Mouse (Mus musculus) stomach, postnatal 0 days (tissue): Measurements from ENCODE around the gene Rep15. TPM values are rescaled to one million over a fixed set of nuclear protein-coding genes. Genes with fewer than 3 reads are reported as not detected.

Source experiments
- ATAC-seq: fragments of 200-750 bp; cut with Nextera tagmentation; 2 replicates; pipeline ENCODE4 v1.8.0; 2017; ENCODE audit not compliant: low FRiP score, low TSS enrichment
- DNase-seq: peaks from one replicate; pipeline ENCODE4 v3.0.0-alpha.2; 2016; ENCODE audit warnings: low spot score
- H3K27ac ChIP-seq: fragments of 300-500 bp; sonication (generic); replicated peaks from 2 replicates; pipeline ENCODE4 v1.5.1; 2014; ENCODE audit warnings: mild to moderate bottlenecking, control low read depth
- H3K27me3 ChIP-seq: fragments of 300-500 bp; sonication (generic); 2 replicates; pipeline ENCODE4 v1.6.1; 2014; ENCODE audit warnings: low read length; ENCODE audit not compliant: control insufficient read depth, insufficient read depth
- H3K36me3 ChIP-seq: fragments of 300-500 bp; sonication (generic); 2 replicates; pipeline ENCODE4 v1.6.1; 2014; ENCODE audit warnings: low read length, mixed read lengths; ENCODE audit not compliant: control insufficient read depth, insufficient read depth
- H3K4me1 ChIP-seq: fragments of 300-500 bp; sonication (generic); replicated peaks from 2 replicates; pipeline ENCODE4 v1.6.1; 2014; ENCODE audit warnings: antibody characterized with exemption; ENCODE audit not compliant: control insufficient read depth, insufficient read depth
- H3K4me2 ChIP-seq: fragments of 300-500 bp; sonication (generic); replicated peaks from 2 replicates; pipeline ENCODE4 v1.6.1; 2014; ENCODE audit warnings: low read depth, mild to moderate bottlenecking, control low read depth, moderate library complexity
- H3K4me3 ChIP-seq: fragments of 300-500 bp; sonication (generic); 2 replicates; pipeline ENCODE4 v1.5.1; 2014; ENCODE audit warnings: low read depth, low read length, control low read depth
- H3K9ac ChIP-seq: fragments of 300-500 bp; sonication (generic); 2 replicates; pipeline ENCODE4 v1.6.1; 2014; ENCODE audit warnings: mild to moderate bottlenecking, low read length, control low read depth, mixed read lengths
- H3K9me3 ChIP-seq: fragments of 300-500 bp; sonication (generic); 2 replicates; pipeline ENCODE4 v1.6.1; 2016; ENCODE audit warnings: low read length; ENCODE audit not compliant: control insufficient read depth
- CTCF ChIP-seq: IDR thresholded peaks from 2 replicates; pipeline ENCODE4 v1.5.1; 2016; ENCODE audit warnings: antibody characterized with exemption, low read depth, mild to moderate bottlenecking, moderate library complexity
- EP300 ChIP-seq: optimal IDR thresholded peaks from 2 replicates; pipeline ENCODE3; 2016; ENCODE audit warnings: antibody characterized with exemption
- WGBS: fragments of 180-500 bp; shearing (Covaris S2); extraction: QIAGEN DNeasy Blood & Tissue Kit; methylation state at CpG from one replicate; pipeline ENCODE4 v1.1.7; 2014; 5-methylcytosine and 5-hydroxymethylcytosine counted together
- polyA plus RNA-seq: library from polyadenylated mRNA; unstranded; fragments of >200 nt; fragmentation: Nextera tagmentation; extraction: Ambion mirVana; gene quantifications from 2 replicates; pipeline ENCODE4 v1.2.1, GENCODE M21; 2015

The Rep15 gene
- polyA plus RNA-seq, 1 experiment from 2014 or later, result 173 TPM

GRCm38 (mm10) chr6:146998710-146999109 lies 33.7 kb upstream of the Rep15 start:
- Histone ChIP-seq H3K9me3 (no peaks in the 10 kb centered on the region), H3K9ac (no peak overlapping the region), H3K36me3 (peaks cover 18% of the 10 kb centered on the region), H3K27ac (no peak overlapping the region), H3K4me3 (no peak overlapping the region), H3K4me2 (no peak overlapping the region), H3K4me1 (no peaks in the 10 kb centered on the region), H3K27me3 (no peaks in the 10 kb centered on the region)
- ATAC-seq (no peak), DNase-seq (no peak)
- TF ChIP-seq CTCF (no peak), EP300 (no peak)
- 85% methylated on average over 4 of the region's 4 CpGs for WGBS

- no peaks in the 10 kb centered on the region for H3K27me3 ChIP-seq
- peaks cover 18% of the 10 kb centered on the region for H3K36me3 ChIP-seq
- no peak overlapping the region for H3K4me2 ChIP-seq
- no peak overlapping the region for H3K4me3 ChIP-seq
- H3K9ac ChIP-seq, result no peak overlapping the region
- no peak for ATAC-seq
- H3K4me1 ChIP-seq, result no peaks in the 10 kb centered on the region
- 85% methylated on average over 9 of the region's 9 CpGs for WGBS
- H3K9me3 ChIP-seq, result no peaks in the 10 kb centered on the region
- no peak overlapping the region for H3K27ac ChIP-seq
- no peak for DNase-seq
- no peak for TF ChIP-seq CTCF
- no peak for TF ChIP-seq EP300
Observed at GRCm38 (mm10) chr6:146999302-146999701, 33.1 kb upstream of the Rep15 start.

- ATAC-seq (no peak), DNase-seq (no peak)
- Histone ChIP-seq H3K9ac (no peak overlapping the region), H3K4me3 (no peak overlapping the region), H3K4me1 (no peaks in the 10 kb centered on the region), H3K9me3 (no peaks in the 10 kb centered on the region), H3K36me3 (peaks cover 18% of the 10 kb centered on the region), H3K27me3 (no peaks in the 10 kb centered on the region), H3K4me2 (no peak overlapping the region), H3K27ac (no peak overlapping the region)
- 66% methylated on average over 2 of the region's 2 CpGs for WGBS
- TF ChIP-seq EP300 (no peak), CTCF (no peak)
Observed at GRCm38 (mm10) chr6:146999755-147000154, 32.6 kb upstream of the Rep15 start.

- Histone ChIP-seq H3K27ac (no peak overlapping the region), H3K4me1 (no peaks in the 10 kb centered on the region), H3K36me3 (peaks cover 8% of the 10 kb centered on the region; the same call in 1 of the 2 replicates), H3K27me3 (no peaks in the 10 kb centered on the region), H3K4me3 (no peak overlapping the region), H3K9ac (no peak overlapping the region), H3K4me2 (no peak overlapping the region), H3K9me3 (no peaks in the 10 kb centered on the region)
- ATAC-seq, result no peak
- DNase-seq, result peak; percentile 61
- TF ChIP-seq CTCF (peak; percentile 80), EP300 (no peak)
- WGBS, result 69% methylated on average over 3 of the region's 3 CpGs
Observed at GRCm38 (mm10) chr6:147008148-147008547, 24.2 kb upstream of the Rep15 start.

- H3K4me2 ChIP-seq, result no peak overlapping the region
- ATAC-seq, result peak; percentile 75
- no peak for DNase-seq
- no peak overlapping the region for H3K27ac ChIP-seq
- no peak for TF ChIP-seq EP300
- TF ChIP-seq CTCF, result no peak
- no peak overlapping the region for H3K9ac ChIP-seq
- no peak overlapping the region for H3K4me3 ChIP-seq
- H3K9me3 ChIP-seq, result no peaks in the 10 kb centered on the region
- H3K4me1 ChIP-seq, result no peaks in the 10 kb centered on the region
- H3K27me3 ChIP-seq, result no peaks in the 10 kb centered on the region
- H3K36me3 ChIP-seq, result peaks cover 8% of the 10 kb centered on the region; the same call in 1 of the 2 replicates
- WGBS, result 61% methylated on average over 6 of the region's 6 CpGs
Observed at GRCm38 (mm10) chr6:147010358-147010757, 22.0 kb upstream of the Rep15 start.

- Histone ChIP-seq H3K36me3 (peaks cover 9% of the 10 kb centered on the region; the same call in 1 of the 2 replicates), H3K27ac (peak overlapping the region; percentile 30; the same call in 1 of the 2 replicates), H3K4me3 (no peak overlapping the region), H3K4me2 (no peak overlapping the region), H3K27me3 (no peaks in the 10 kb centered on the region), H3K9ac (no peak overlapping the region), H3K4me1 (no peaks in the 10 kb centered on the region), H3K9me3 (no peaks in the 10 kb centered on the region)
- ATAC-seq, result 0 out of 2 replicates have a peak, but pooled peaks have one; percentile 48
- TF ChIP-seq EP300 (no peak), CTCF (no peak)
- no peak for DNase-seq
- WGBS, result 72% methylated on average over 15 of the region's 15 CpGs
Observed at GRCm38 (mm10) chr6:147010811-147011520, 21.4 kb upstream of the Rep15 start.
